Mouse (Mus musculus) brain, embryonic 14.5 days (tissue): ENCODE data around the gene Nqo2.

Experiments used
- CTCF ChIP-seq: fragments of 200-500 bp; IDR thresholded peaks from 2 replicates; pipeline ENCODE4 v1.5.1; 2012; ENCODE audit warnings: inconsistent platforms, mild to moderate bottlenecking, moderate library complexity, borderline replicate concordance; ENCODE audit not compliant: insufficient read depth, insufficient read length; ENCODE audit errors: extremely low read depth
- POLR2A ChIP-seq: fragments of 200-500 bp; IDR thresholded peaks from 2 replicates; pipeline ENCODE4 v1.6.1; 2012; ENCODE audit warnings: mild to moderate bottlenecking, inconsistent platforms, borderline replicate concordance; ENCODE audit not compliant: poor library complexity, insufficient read depth, insufficient read length, severe bottlenecking; ENCODE audit errors: extremely low read depth

- TF ChIP-seq POLR2A (no peak), CTCF (no peak)
Measured at GRCm38 (mm10) chr13:33934743-33935142, 29.7 kb upstream of the Nqo2 start.
